Mouse (Mus musculus): ENCODE results near the gene Psma6. TPM values are rescaled to one million over a fixed set of nuclear protein-coding genes. Genes with fewer than 3 reads are reported as not detected.
"Not testable (repeated sequence)": the region's sequence is repeated elsewhere in the genome, so short reads cannot be mapped to it uniquely, and the experiment has no call there.

The Psma6 gene
- polyA plus RNA-seq, 1 experiment from 2014 or later, result 292 TPM

DNA sequence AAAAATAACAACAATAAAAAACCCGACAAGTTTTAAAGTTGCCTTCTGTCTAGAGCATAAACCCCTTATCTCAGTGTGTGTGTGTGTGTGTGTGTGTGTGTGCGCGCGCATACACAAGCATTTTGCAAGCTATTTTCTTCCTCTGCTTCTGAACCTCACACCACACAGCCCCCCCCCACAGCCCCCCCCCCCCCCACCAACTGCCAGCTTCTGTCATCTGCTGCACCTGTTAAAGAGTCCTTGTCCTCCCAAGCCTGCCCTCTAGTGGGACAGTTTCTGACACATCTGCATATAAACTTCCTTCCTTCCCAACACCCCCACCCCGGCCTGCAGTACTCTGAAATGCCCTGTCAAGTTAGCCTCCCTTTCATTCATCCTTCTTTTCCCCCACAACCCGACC lies 4.5 kb downstream of the Psma6 start:
- ATAC-seq, result peak; percentile 32
- Histone ChIP-seq H3K27ac (ENCODE audit: low read depth, low read length) (no peak overlapping the region), H3K9ac (ENCODE audit: low read depth, low read length) (no peak overlapping the region), H3K9me3 (ENCODE audit: control insufficient read depth) (no peaks in the 10 kb centered on the region), H3K36me3 (ENCODE audit: control insufficient read depth, insufficient read depth) (no peaks in the 10 kb centered on the region; the same call in 1 of the 2 replicates), H3K4me1 (replicated peaks; ENCODE audit: control insufficient read depth, insufficient read depth, low read length) (no peaks in the 10 kb centered on the region), H3K27me3 (replicated peaks; ENCODE audit: control insufficient read depth, insufficient read depth, low read length) (no peaks in the 10 kb centered on the region), H3K4me2 (replicated peaks; ENCODE audit: low read depth) (no peak overlapping the region), H3K4me3 (ENCODE audit: low read depth, low read length) (no peak overlapping the region)
- WGBS, result 63% methylated on average over 6 of the region's 6 CpGs
- peak; percentile 64 for TF ChIP-seq CTCF (IDR thresholded peaks at IDR 0.05; ENCODE audit: low read depth)

DNA sequence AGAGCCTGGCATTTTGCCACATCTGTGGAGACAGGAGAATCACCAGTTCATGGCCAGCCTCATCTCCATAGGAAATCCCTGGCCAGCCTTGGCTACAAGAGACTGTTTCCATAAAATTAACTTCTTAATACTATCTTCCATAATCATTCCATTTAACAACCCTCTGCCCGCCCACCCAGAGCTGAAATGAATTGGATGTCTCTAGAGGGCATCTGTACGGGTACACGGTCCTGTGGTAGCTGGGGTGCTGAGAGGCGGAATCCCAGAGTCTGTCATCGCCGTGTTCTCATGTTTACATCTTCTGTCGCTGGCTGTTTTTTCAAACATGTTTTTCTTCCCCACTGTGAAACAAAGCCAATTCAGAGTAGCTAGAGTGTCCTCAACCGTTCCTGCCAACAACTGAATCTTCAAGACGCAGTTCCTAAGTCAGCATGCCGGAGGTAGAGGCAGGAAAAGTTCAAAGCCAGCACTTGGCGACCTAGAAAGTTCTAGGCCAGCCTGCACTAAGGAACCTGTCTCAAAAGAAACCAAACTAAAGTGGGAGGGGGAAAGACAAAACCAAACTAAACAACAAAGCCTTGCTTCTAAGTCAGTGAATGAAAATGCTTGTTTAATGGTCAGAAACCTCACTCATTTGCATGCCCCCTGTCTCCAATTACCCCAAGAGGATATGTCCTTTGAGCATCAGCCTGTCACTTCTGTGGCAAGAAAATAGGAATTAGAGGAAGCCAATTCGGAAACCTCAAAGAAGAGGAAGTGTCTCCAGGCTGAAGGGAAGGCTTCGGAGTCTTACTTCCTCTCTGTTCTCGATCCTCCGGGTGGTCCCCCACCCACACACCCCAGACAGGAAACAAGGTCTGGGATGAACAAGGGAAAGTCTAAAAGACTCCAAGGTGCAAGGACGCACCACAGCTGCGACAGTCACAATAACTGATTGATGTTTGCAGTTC lies 5.4 kb downstream of the Psma6 start:
- no peak overlapping the region for H3K27ac ChIP-seq (ENCODE audit: low read depth, low read length)
- no peak overlapping the region for H3K4me3 ChIP-seq (ENCODE audit: low read depth, low read length)
- H3K9ac ChIP-seq (ENCODE audit: low read depth, low read length), result no peak overlapping the region
- no peaks in the 10 kb centered on the region; the same call in 1 of the 2 replicates for H3K36me3 ChIP-seq (ENCODE audit: control insufficient read depth, insufficient read depth)
- H3K27me3 ChIP-seq (replicated peaks; ENCODE audit: control insufficient read depth, insufficient read depth, low read length), result no peaks in the 10 kb centered on the region
- WGBS, result 74% methylated on average over 17 of the region's 17 CpGs
- H3K4me1 ChIP-seq (replicated peaks; ENCODE audit: control insufficient read depth, insufficient read depth, low read length), result no peaks in the 10 kb centered on the region
- no peak overlapping the region for H3K4me2 ChIP-seq (replicated peaks; ENCODE audit: low read depth)
- no peak for ATAC-seq
- no peaks in the 10 kb centered on the region for H3K9me3 ChIP-seq (ENCODE audit: control insufficient read depth)
- no peak for TF ChIP-seq CTCF (IDR thresholded peaks at IDR 0.05; ENCODE audit: low read depth)

DNA sequence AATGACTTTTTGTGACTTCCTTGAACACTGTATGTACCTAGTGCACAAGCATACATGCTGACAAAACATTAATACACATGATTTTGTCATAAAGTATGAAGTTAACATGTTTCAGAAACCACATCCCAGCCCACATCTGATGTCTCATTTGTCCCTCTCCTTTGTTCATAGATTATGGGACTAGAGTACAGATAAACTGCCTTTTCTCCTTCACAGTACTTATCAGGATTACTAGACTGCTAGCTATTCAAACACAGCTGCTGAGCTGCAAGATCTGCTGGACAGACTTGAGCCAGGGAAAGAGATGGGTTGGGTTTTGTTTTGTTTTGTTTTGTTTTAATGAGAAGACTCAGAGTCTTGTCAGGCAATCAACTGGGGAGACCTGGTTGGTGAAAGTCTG lies 8.1 kb downstream of the Psma6 start:
- no peak overlapping the region for H3K4me3 ChIP-seq (ENCODE audit: low read depth, low read length)
- H3K27me3 ChIP-seq (replicated peaks; ENCODE audit: control insufficient read depth, insufficient read depth, low read length), result no peaks in the 10 kb centered on the region
- H3K9ac ChIP-seq (ENCODE audit: low read depth, low read length), result no peak overlapping the region
- H3K9me3 ChIP-seq (ENCODE audit: control insufficient read depth), result no peaks in the 10 kb centered on the region
- H3K27ac ChIP-seq (ENCODE audit: low read depth, low read length), result no peak overlapping the region
- no peak for ATAC-seq
- no peak for TF ChIP-seq CTCF (IDR thresholded peaks at IDR 0.05; ENCODE audit: low read depth)
- no peak overlapping the region for H3K4me2 ChIP-seq (replicated peaks; ENCODE audit: low read depth)
- no peaks in the 10 kb centered on the region for H3K36me3 ChIP-seq (ENCODE audit: control insufficient read depth, insufficient read depth)
- no peaks in the 10 kb centered on the region for H3K4me1 ChIP-seq (replicated peaks; ENCODE audit: control insufficient read depth, insufficient read depth, low read length)

DNA sequence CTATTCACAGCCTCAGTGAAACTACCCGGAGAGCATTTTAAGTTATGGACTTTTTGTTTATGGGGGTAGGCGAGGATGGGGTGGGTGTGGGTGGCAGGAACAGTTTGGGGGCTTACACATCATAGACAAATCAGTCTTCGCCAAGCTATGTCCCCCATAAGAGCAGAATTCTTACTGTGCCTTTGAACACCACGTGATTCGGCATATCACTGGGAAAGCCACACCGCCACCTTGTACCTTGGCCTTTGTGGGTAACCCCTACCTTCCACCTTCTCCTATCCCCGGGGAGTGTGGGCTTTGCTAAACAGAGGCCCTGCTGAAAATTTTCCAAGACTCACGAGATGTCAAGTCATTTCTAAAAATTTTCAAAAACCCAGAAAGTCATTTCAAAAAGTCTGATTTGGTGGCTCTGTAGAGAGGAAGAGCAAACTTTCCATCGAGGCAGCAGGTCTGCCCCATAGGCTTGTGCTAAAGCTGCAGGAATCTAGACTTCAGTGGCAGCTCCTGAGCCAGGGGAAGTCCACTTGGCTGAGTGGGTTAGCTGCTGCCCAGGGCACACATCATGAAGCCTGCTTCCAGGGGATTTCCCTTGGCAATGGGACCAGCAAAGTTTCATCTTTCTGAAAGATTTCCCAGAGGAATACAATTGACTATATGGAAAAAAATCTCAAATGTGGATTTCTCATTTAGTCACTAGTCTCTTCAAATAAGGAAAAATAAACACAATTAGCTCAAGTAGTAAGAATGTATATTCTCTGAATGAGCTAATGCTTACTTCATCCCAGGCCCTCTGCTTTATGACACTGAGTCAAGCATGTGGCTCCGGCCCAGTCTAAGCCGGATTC lies 8.9 kb downstream of the Psma6 start:
- Histone ChIP-seq H3K36me3 (ENCODE audit: control insufficient read depth, insufficient read depth) (no peaks in the 10 kb centered on the region), H3K9me3 (ENCODE audit: control insufficient read depth) (no peaks in the 10 kb centered on the region), H3K4me1 (replicated peaks; ENCODE audit: control insufficient read depth, insufficient read depth, low read length) (no peaks in the 10 kb centered on the region), H3K4me2 (replicated peaks; ENCODE audit: low read depth) (no peak overlapping the region), H3K4me3 (ENCODE audit: low read depth, low read length) (no peak overlapping the region), H3K9ac (ENCODE audit: low read depth, low read length) (no peak overlapping the region), H3K27ac (ENCODE audit: low read depth, low read length) (no peak overlapping the region), H3K27me3 (replicated peaks; ENCODE audit: control insufficient read depth, insufficient read depth, low read length) (no peaks in the 10 kb centered on the region)
- no peak for ATAC-seq
- WGBS, result 82% methylated on average over 11 of the region's 11 CpGs
- TF ChIP-seq CTCF (IDR thresholded peaks at IDR 0.05; ENCODE audit: low read depth), result no peak

DNA sequence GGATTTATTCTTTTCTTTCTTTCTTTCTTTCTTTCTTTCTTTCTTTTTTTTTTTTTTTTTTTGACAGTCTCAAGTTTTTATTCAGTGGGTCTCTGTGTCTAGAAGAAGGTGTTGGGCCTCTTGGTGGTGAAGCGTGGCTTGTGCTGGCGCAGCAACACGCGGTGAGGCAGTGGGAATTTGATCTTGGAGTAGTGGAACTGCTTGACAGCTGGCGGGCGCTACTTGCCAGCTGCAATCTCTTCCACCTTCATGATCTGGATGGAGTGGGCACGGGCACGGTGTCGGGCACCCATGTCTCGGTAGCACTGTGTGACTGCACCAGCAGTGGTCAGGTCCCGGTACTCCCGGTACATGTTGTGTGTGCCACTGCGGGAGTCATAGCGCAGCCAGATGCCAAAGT lies 11.6 kb downstream of the Psma6 start:
- WGBS, result 96% methylated on average over 14 of the region's 14 CpGs

DNA sequence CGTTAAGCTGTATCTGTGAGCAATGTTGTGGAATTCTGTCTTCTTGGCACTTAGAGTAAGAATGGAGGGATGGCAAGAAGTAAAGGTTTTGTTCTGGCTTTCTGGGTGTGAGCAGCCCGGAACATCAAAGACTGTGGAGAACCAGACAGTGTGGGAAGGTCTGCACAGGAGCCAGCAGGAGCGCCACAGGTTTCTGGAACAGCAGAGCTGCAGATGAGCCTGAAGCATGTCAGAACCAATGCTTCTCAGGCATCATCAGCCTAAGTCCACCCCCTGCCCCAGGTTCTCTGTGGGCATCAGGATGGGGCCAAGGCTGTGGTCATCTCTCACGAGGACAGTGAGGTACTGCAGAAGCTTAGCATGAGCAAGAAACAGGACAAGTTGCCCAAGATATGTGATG lies 12.5 kb downstream of the Psma6 start:
- no peak overlapping the region for H3K27ac ChIP-seq (ENCODE audit: low read depth, low read length)
- 92% methylated on average over 4 of the region's 4 CpGs for WGBS
- ATAC-seq, result no peak

More for the DNA sequence above, 11.6 kb downstream of the Psma6 start:
- not testable (repeated sequence) for H3K4me3 ChIP-seq (ENCODE audit: low read depth, low read length); H3K9ac ChIP-seq (ENCODE audit: low read depth, low read length); H3K4me1 ChIP-seq (replicated peaks; ENCODE audit: control insufficient read depth, insufficient read depth, low read length); H3K36me3 ChIP-seq (ENCODE audit: control insufficient read depth, insufficient read depth); H3K27ac ChIP-seq (ENCODE audit: low read depth, low read length); ATAC-seq; H3K4me2 ChIP-seq (replicated peaks; ENCODE audit: low read depth); H3K27me3 ChIP-seq (replicated peaks; ENCODE audit: control insufficient read depth, insufficient read depth, low read length); H3K9me3 ChIP-seq (ENCODE audit: control insufficient read depth)

More for the DNA sequence above, 12.5 kb downstream of the Psma6 start:
- Histone ChIP-seq H3K4me1 (replicated peaks; ENCODE audit: control insufficient read depth, insufficient read depth, low read length) (peaks cover 8% of the 10 kb centered on the region), H3K9ac (ENCODE audit: low read depth, low read length) (no peak overlapping the region), H3K4me3 (ENCODE audit: low read depth, low read length) (no peak overlapping the region), H3K27me3 (replicated peaks; ENCODE audit: control insufficient read depth, insufficient read depth, low read length) (no peaks in the 10 kb centered on the region), H3K4me2 (replicated peaks; ENCODE audit: low read depth) (no peak overlapping the region), H3K36me3 (ENCODE audit: control insufficient read depth, insufficient read depth) (no peaks in the 10 kb centered on the region), H3K9me3 (ENCODE audit: control insufficient read depth) (no peaks in the 10 kb centered on the region)
- TF ChIP-seq CTCF (IDR thresholded peaks at IDR 0.05; ENCODE audit: low read depth), result no peak
